Mouse (Mus musculus): ENCODE measurements around the gene Adra1b.

The Adra1b gene

GRCm38 (mm10) chr11:43901051-43901654, at the start of gene Adra1b:
TSS of gene Adra1b (minus strand) at chr11:43901210.
- no peak for DNase-seq (ENCODE audit: extremely low read depth, low read depth)

- no peak for DNase-seq (ENCODE audit: extremely low read depth, low read depth)
Measured at GRCm38 (mm10) chr11:43950274-43950673, 49.3 kb upstream of the Adra1b start.

- no peak for DNase-seq (ENCODE audit: extremely low read depth, low read depth)
Measured at GRCm38 (mm10) chr11:43943781-43944180, 42.8 kb upstream of the Adra1b start.

- no peak for DNase-seq (ENCODE audit: extremely low read depth, low read depth)
Measured at GRCm38 (mm10) chr11:43943167-43943566, 42.2 kb upstream of the Adra1b start.

GRCm38 (mm10) chr11:43940501-43941202, 39.6 kb upstream of the Adra1b start:
- DNase-seq (ENCODE audit: extremely low read depth, low read depth) = no peak

GRCm38 (mm10) chr11:43936023-43936422, 35.0 kb upstream of the Adra1b start:
- DNase-seq (ENCODE audit: extremely low read depth, low read depth) = no peak

GRCm38 (mm10) chr11:43933480-43933879, 32.5 kb upstream of the Adra1b start:
- no peak for DNase-seq (ENCODE audit: extremely low read depth, low read depth)

GRCm38 (mm10) chr11:43933000-43933399, 32.0 kb upstream of the Adra1b start:
- no peak for DNase-seq (ENCODE audit: extremely low read depth, low read depth)

- DNase-seq (ENCODE audit: extremely low read depth, low read depth) = no peak
Measured at GRCm38 (mm10) chr11:43930191-43930590, 29.2 kb upstream of the Adra1b start.

- DNase-seq (ENCODE audit: extremely low read depth, low read depth) = no peak
Measured at GRCm38 (mm10) chr11:43929706-43930105, 28.7 kb upstream of the Adra1b start.

- DNase-seq (ENCODE audit: extremely low read depth, low read depth) = no peak
Measured at GRCm38 (mm10) chr11:43929178-43929577, 28.2 kb upstream of the Adra1b start.

- DNase-seq (ENCODE audit: extremely low read depth, low read depth) = no peak
Measured at GRCm38 (mm10) chr11:43927133-43927815, 26.3 kb upstream of the Adra1b start.

GRCm38 (mm10) chr11:43926163-43926562, 25.2 kb upstream of the Adra1b start:
- no peak for DNase-seq (ENCODE audit: extremely low read depth, low read depth)

GRCm38 (mm10) chr11:43925584-43925983, 24.6 kb upstream of the Adra1b start:
- DNase-seq (ENCODE audit: extremely low read depth, low read depth) = no peak

- no peak for DNase-seq (ENCODE audit: extremely low read depth, low read depth)
Measured at GRCm38 (mm10) chr11:43921701-43922100, 20.7 kb upstream of the Adra1b start.

- no peak for DNase-seq (ENCODE audit: extremely low read depth, low read depth)
Measured at GRCm38 (mm10) chr11:43919492-43920055, 18.6 kb upstream of the Adra1b start.

GRCm38 (mm10) chr11:43914552-43915447, 13.8 kb upstream of the Adra1b start:
- no peak for DNase-seq (ENCODE audit: extremely low read depth, low read depth)

- DNase-seq (ENCODE audit: extremely low read depth, low read depth) = no peak
Measured at GRCm38 (mm10) chr11:43912136-43912888, 11.3 kb upstream of the Adra1b start.

GRCm38 (mm10) chr11:43911646-43912045, 10.6 kb upstream of the Adra1b start:
- DNase-seq (ENCODE audit: extremely low read depth, low read depth) = no peak

GRCm38 (mm10) chr11:43903351-43903750, 2.3 kb upstream of the Adra1b start:
- DNase-seq (ENCODE audit: extremely low read depth, low read depth) = no peak
